Mouse (Mus musculus): ENCODE results near the gene Aldh16a1. TPM values are rescaled to one million over a fixed set of nuclear protein-coding genes. Genes with fewer than 3 reads are reported as not detected.
"Not testable (repeated sequence)": the region's sequence is repeated elsewhere in the genome, so short reads cannot be mapped to it uniquely, and the experiment has no call there.

Gene Aldh16a1
- total RNA-seq, 2 experiments from 2014 or later, result 34.8 to 51.6 TPM

- no peak for DNase-seq (ENCODE audit: low spot score in 2 of 2)
These were observed 6.0 kb upstream of the Aldh16a1 start for GRCm38 (mm10) chr7:45160316-45160800.

GRCm38 (mm10) chr7:45158991-45159390 is 4.6 kb upstream of the Aldh16a1 start:
- no peak for DNase-seq (ENCODE audit: low spot score in 2 of 2)

GRCm38 (mm10) chr7:45157459-45157858 is 3.1 kb upstream of the Aldh16a1 start:
- DNase-seq (ENCODE audit: low spot score in 2 of 2), result no peak

GRCm38 (mm10) chr7:45156206-45156605 is 1.8 kb upstream of the Aldh16a1 start:
- DNase-seq (ENCODE audit: low spot score in 2 of 2), result no peak

GRCm38 (mm10) chr7:45155590-45155989 is 1.2 kb upstream of the Aldh16a1 start:
- no peak for DNase-seq (ENCODE audit: low spot score in 2 of 2)

GRCm38 (mm10) chr7:45154993-45155514 is 670 bp upstream of the Aldh16a1 start:
- DNase-seq (ENCODE audit: low spot score in 2 of 2), result peak in 1 of 2 experiments; percentile 74

- no peak for DNase-seq (ENCODE audit: low spot score in 2 of 2)
These were observed 798 bp downstream of the Aldh16a1 start for GRCm38 (mm10) chr7:45153586-45153985.

GRCm38 (mm10) chr7:45153052-45153451 is 1.3 kb downstream of the Aldh16a1 start:
- DNase-seq (ENCODE audit: low spot score in 2 of 2), result not testable (repeated sequence)

- peak in 1 of 2 experiments; percentile 49 for DNase-seq (ENCODE audit: low spot score in 2 of 2)
These were observed 3.1 kb downstream of the Aldh16a1 start for GRCm38 (mm10) chr7:45151303-45151702.

- no peak for DNase-seq (ENCODE audit: low spot score in 2 of 2)
These were observed 4.1 kb downstream of the Aldh16a1 start for GRCm38 (mm10) chr7:45150321-45150720.

GRCm38 (mm10) chr7:45149545-45149944 is 4.8 kb downstream of the Aldh16a1 start:
- DNase-seq (ENCODE audit: low spot score in 2 of 2), result no peak

- no peak for DNase-seq (ENCODE audit: low spot score in 2 of 2)
These were observed 5.8 kb downstream of the Aldh16a1 start for GRCm38 (mm10) chr7:45148534-45149098.

- no peak for DNase-seq (ENCODE audit: low spot score in 2 of 2)
These were observed 6.5 kb downstream of the Aldh16a1 start for GRCm38 (mm10) chr7:45147899-45148298.

- DNase-seq (ENCODE audit: low spot score in 2 of 2), result no peak
These were observed 7.1 kb downstream of the Aldh16a1 start for GRCm38 (mm10) chr7:45147267-45147666.

- no peak for DNase-seq (ENCODE audit: low spot score in 2 of 2)
These were observed 8.9 kb downstream of the Aldh16a1 start for GRCm38 (mm10) chr7:45145460-45145859.

- DNase-seq (ENCODE audit: low spot score in 2 of 2), result no peak
These were observed 9.8 kb downstream of the Aldh16a1 start for GRCm38 (mm10) chr7:45144368-45145174.

GRCm38 (mm10) chr7:45141914-45142313 is 12.5 kb downstream of the Aldh16a1 start:
- DNase-seq (ENCODE audit: low spot score in 2 of 2), result no peak

- no peak for DNase-seq (ENCODE audit: low spot score in 2 of 2)
These were observed 13.1 kb downstream of the Aldh16a1 start for GRCm38 (mm10) chr7:45141319-45141718.

GRCm38 (mm10) chr7:45139904-45140723 is 14.3 kb downstream of the Aldh16a1 start:
- DNase-seq (ENCODE audit: low spot score in 2 of 2), result no peak

GRCm38 (mm10) chr7:45138403-45138802 is 16.0 kb downstream of the Aldh16a1 start:
- no peak for DNase-seq (ENCODE audit: low spot score in 2 of 2)
